Mouse (Mus musculus): ENCODE measurements around the gene Nsmce1.
A peak's percentile ranks its signal among the peaks of the same experiment; 100 is the strongest.

The Nsmce1 gene

GRCm38 (mm10) chr7:125489636-125490035 lies 1.8 kb downstream of the Nsmce1 start:
- no peak for DNase-seq

DNA sequence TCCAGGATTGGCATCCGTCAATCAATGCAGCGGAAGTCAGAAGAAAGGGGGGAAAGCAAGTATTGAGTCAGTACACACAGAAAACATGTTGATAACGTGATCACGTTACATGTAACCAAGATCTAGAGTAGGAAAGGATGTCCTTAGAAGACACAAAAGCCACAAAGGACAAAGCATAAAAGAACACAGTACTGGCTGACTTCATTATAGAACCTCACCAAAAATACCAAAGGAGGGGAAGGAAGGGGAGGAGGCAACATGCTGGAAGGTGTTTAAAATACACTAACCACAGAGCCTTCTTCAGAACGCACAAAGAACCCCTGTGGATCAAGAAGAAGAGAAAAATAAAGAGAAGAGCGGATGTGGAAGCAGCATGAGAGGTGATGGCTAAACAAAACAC lies 2.7 kb downstream of the Nsmce1 start:
- DNase-seq, result no peak

- no peak for DNase-seq
These were observed 4.3 kb downstream of the Nsmce1 start for GRCm38 (mm10) chr7:125487126-125487525.

DNA sequence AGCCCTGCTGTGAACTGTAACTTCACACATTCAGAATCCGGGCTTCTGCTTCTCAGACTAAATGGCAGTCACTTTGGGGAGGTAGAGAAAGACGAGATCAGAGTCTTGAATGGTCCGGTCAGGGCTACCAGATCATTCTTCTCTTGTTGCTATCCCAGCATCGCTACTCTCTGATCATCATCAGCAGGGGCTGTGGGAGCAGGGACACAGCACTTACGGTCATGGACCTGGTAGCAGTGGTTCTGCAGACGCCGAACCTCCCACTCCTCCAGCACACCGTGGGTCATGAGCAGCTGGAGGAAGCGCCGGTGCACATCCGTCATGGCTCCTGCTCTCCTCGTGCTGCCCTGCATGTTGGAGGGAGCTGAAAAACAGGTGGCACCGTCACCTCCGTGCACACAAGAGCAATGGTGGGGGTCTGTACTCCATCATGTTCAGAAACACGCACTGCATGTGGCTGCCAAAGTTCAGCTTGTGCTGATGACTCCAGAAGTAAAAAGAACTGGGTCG lies 5.2 kb downstream of the Nsmce1 start:
- no peak for DNase-seq

GRCm38 (mm10) chr7:125484791-125485190 lies 6.6 kb downstream of the Nsmce1 start:
- DNase-seq, result no peak

DNA sequence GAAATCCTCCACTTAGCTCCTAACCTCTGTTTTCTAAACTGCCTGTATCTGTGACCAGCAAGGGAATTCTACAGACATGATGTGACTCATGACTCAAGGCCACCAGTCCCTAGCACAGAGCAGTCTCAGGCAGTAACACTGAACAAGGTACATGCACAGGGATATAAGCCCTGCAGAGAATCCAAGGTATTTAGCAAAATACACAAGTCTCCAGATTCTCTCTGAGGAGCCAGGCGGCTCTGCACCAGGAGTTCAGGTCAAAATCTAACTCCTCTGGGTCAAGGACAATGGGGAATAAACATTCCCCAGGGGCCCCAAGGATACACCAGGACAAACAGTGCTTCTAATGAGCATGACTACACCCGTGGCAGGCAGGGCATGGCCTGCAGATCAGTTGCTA lies 8.5 kb downstream of the Nsmce1 start:
- no peak for DNase-seq

- DNase-seq, result no peak
These were observed 9.1 kb downstream of the Nsmce1 start for GRCm38 (mm10) chr7:125482339-125482738.

- no peak for DNase-seq
These were observed 10.9 kb downstream of the Nsmce1 start for GRCm38 (mm10) chr7:125480518-125480917.

GRCm38 (mm10) chr7:125478391-125478984 lies 12.9 kb downstream of the Nsmce1 start:
- DNase-seq, result no peak

- no peak for DNase-seq
These were observed 15.7 kb downstream of the Nsmce1 start for GRCm38 (mm10) chr7:125475601-125476251.

DNA sequence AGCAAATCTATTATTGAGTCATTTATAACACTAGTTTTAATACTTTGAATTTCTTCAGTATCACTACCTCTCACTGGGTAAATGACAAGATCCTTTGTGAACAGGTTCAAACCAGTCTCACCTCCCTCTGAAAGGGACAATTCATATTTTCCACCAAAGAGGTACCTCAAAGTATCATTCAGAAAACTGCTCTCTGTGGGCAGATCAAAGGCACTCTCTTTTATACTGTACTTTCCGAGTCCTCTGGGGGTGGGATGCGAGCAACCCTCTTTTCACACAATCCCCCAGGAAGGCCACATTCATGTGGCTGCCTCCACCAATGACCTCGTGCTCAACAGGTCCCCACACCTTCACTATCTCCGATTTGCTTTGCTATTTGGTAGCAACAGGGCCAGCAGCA lies 16.9 kb downstream of the Nsmce1 start:
- no peak for DNase-seq

DNA sequence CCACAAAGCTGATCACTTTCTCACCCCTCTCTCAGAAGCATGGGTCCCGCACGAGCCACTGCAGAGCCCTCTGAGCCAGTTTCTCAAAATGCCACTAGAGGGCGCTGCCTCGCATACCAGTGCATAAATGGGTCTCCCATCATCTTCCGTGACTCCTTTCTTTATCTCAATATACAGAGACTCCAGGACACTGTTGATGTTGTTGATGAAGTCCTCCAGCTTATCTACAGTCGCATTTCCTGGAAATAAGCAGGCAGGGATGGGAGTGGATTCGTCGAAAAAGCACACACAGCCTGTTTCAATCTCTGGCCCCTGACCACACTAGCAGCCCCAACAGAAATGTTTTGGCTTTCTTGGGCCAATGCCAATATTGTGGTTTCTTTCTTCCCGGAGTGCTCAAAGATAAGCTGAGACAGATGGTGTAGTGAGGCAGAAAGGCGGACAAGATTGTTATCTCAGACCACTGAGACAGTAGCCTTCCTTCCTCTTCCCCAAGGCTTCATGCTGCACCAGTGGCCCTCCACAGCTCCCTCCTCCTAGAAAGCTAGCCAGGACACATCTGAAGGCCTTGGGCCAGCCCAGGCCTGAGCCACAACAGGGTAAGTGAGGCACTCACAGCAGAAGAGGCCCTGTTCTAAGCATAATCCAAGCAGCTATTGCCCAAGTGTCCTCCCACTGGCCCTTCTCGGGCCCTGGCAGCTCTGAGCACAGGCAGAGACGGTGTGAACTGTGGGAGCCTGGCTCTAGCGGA lies 19.2 kb downstream of the Nsmce1 start:
- peak; percentile 83 to 88 for DNase-seq

DNA sequence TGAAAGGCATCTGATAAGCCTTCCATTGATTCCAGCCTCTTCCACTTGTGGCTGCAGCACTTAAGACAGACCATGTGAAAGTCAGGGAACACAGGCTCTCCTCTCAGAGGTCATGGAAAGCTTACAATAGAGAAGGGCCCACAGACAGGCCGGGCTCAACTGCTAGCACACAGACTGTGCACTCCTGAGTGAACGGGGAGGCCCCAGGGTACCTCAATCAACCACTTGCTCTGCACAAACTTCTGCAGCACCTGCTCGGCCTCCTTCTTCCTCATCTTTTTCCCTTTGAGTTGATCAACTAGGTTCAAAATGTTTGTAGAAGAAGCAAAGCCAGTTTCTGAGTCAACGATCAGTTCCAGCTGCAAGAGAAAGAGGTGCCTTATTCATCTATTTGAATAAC lies 20.5 kb downstream of the Nsmce1 start:
- DNase-seq, result no peak

DNA sequence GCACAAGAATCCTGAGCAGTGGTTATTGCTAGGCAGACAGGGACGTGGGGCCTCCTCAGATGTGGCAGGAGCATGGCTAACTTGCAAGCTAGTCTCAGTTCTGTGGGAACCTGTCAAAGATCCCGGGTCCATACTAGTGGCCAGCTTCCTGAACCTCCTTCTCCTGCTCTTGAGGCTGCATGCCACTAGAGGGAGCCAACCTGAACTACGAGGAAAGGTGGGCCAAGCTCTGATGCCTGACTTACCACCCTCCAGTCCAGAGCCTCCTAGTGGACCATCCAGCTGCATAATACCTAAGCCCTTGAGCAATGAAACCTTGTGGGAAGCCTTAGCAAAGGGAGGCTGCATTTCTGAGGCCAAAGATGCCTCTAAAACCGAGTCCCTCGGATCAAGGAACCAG lies 21.5 kb downstream of the Nsmce1 start:
- peak; percentile 72 to 83 for DNase-seq

DNA sequence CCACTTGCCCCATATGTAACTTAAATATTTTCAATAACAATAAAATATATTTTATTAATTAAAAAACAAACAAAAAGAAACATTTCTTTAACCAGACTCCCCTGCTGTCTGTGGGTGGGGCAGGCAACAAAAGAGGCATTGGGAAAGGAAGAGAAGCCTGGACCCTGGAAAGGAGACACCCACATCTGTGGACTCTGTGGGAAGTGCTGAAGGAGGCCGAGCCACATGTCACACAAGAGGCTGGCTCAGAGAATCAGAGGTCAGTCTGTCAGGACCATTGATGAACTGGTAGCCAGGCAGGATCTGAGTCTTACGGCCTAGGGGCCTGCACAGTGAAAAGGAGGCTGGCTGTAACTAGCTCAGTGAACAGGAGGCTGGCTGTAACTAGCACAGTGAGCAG lies 29.2 kb downstream of the Nsmce1 start:
- DNase-seq, result no peak

- DNase-seq, result no peak
These were observed 37.7 kb downstream of the Nsmce1 start for GRCm38 (mm10) chr7:125453671-125454070.

- DNase-seq, result no peak
These were observed 40.3 kb downstream of the Nsmce1 start for GRCm38 (mm10) chr7:125451078-125451477.

- DNase-seq, result no peak
These were observed 40.7 kb downstream of the Nsmce1 start for GRCm38 (mm10) chr7:125450678-125451077.

DNA sequence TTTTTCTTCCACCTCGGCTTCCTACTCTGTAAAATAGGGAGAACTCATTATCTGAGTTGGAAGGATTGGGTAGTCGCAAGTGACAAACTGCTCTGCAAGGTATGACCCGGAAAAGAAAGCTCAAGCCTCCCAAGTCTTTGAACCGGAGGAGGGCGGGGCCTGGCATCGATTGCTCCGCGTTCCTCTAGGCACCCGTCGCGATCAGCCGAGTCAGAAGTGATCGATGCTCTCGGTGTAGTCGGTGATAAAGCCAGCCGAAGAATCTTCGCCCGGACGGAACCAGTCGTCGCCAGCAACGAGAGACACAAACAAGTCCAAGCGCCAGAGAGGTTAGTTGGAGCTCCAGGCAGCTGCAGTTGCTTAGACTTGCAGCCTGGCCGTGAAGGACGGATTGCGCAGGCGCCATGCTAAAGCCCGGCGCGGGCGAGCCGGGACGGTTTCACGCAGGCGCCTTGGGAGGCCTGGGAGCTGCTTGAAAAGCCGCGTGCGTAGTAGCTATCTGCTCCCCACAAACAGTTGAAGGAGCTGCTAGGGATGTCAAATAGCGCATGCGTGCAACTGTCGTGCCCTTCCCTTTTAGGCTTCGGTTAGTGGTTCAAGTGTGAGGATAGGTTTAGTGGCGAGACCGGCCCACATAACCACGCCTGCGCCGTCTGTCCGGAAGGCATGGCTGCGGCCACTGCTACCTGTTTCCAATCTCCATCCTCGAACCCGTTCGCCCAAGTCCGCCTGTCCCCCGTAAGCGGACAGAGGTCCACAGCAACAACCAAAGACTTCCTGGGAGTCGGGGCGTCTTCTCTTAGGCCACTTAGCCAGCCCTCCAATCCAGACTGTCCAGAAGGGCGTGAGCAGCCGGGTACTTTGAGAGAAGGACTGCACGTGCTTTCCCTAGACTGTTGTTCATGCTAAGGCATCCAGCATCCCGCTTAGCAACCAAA lies 46.7 kb downstream of the Nsmce1 start, which contains the start of gene Kdm8:
Gene Kdm8, plus strand, starts transcription at position 213 of the 938 bp plus-strand sequence.
- peak; percentile 95 to 96 for DNase-seq

GRCm38 (mm10) chr7:125444076-125444463 lies 47.3 kb downstream of the Nsmce1 start:
- DNase-seq, result peak; percentile 41 to 47

DNA sequence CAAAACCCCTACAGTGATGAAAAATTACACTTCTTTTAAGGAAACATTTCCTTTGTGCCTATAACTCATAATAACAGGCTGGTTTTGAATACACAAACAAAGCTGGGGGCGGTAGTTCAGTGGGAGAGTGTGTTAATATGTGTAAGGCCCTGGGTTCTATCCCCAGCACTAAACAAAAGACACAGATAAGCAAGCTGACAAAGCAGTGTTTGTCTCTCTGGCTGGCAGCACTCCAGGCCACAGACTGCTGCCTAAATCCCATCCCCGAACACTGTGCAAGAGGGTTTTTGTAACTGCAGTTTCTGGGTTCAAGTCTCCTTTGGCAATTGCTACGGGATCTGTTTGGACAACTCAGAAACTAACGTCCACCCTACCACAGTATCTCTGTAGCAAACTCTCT lies 49.1 kb downstream of the Nsmce1 start:
- no peak for DNase-seq

- DNase-seq, result no peak
These were observed 56.6 kb downstream of the Nsmce1 start for GRCm38 (mm10) chr7:125434666-125435290.
